Mouse (Mus musculus) heart, adult 2 months (tissue): ENCODE measurements around the gene Tmem30b. TPM values are rescaled to one million over a fixed set of nuclear protein-coding genes. Genes with fewer than 3 reads are reported as not detected.

ENCODE experiments used
- DNase-seq, 2 experiments: peaks; one replicate each; pipeline ENCODE4 v3.0.0; 2021
- H3K27ac ChIP-seq: fragments of 200-600 bp; 2 replicates; pipeline ENCODE4 v1.8.1; 2022
- H3K27me3 ChIP-seq: fragments of 200-500 bp; 2 replicates; pipeline ENCODE4 v1.6.1; 2012; ENCODE audit warnings: mild to moderate bottlenecking, low read length, inconsistent platforms, mixed read lengths; ENCODE audit not compliant: control insufficient read depth, insufficient read depth
- H3K36me3 ChIP-seq: fragments of 200-500 bp; 2 replicates; pipeline ENCODE4 v1.6.1; 2012; ENCODE audit warnings: low read length, inconsistent platforms; ENCODE audit not compliant: control insufficient read depth, insufficient read depth
- H3K4me1 ChIP-seq: fragments of 200-500 bp; 2 replicates; pipeline ENCODE4 v1.6.1; 2011; ENCODE audit warnings: low read length; ENCODE audit not compliant: control insufficient read depth, insufficient read depth
- H3K4me3 ChIP-seq: fragments of 200-600 bp; 2 replicates; pipeline ENCODE4 v1.8.1; 2022
- H3K79me2 ChIP-seq: fragments of 200-500 bp; replicated peaks from 2 replicates; pipeline ENCODE4 v1.6.1; 2012; ENCODE audit warnings: mild to moderate bottlenecking, inconsistent platforms, low read length, moderate library complexity, mixed read lengths; ENCODE audit not compliant: control insufficient read depth, insufficient read depth
- H3K9ac ChIP-seq: fragments of 200-500 bp; 2 replicates; pipeline ENCODE4 v1.6.1; 2012; ENCODE audit warnings: low read depth, mild to moderate bottlenecking, control low read depth, inconsistent platforms, low read length, mixed read lengths
- CTCF ChIP-seq: fragments of 200-600 bp; IDR thresholded peaks from 2 replicates; pipeline ENCODE4 v1.8.1; 2022; ENCODE audit warnings: antibody characterized with exemption, mild to moderate bottlenecking, moderate library complexity
- EP300 ChIP-seq: fragments of 200-500 bp; IDR thresholded peaks from 2 replicates; pipeline ENCODE4 v1.6.1; 2011; ENCODE audit warnings: low read depth, low read length, control low read depth; ENCODE audit not compliant: insufficient read depth
- POLR2A ChIP-seq: fragments of 200-500 bp; IDR thresholded peaks from 2 replicates; pipeline ENCODE4 v1.6.1; 2011; ENCODE audit warnings: mild to moderate bottlenecking, low read depth, low read length, control low read depth; ENCODE audit not compliant: insufficient read depth
- WGBS: fragments of 180-500 bp; shearing (Covaris S2); methylation state at CpG from one replicate; pipeline ENCODE4 v1.1.7; 2018; 5-methylcytosine and 5-hydroxymethylcytosine counted together
- intact Hi-C: fragments of 180-260 bp; cut with DNase I; formaldehyde crosslinking; loops from one replicate; pipeline ENCODE4 v1.15.1; 2025
- polyA plus RNA-seq: library from polyadenylated mRNA; depleted of rRNA; stranded (reverse); fragments of >200 nt; gene quantifications from 2 replicates; pipeline ENCODE4 v1.2.3, GENCODE M21; 2012; rRNA removed
- total RNA-seq, 2 experiments: library from RNA; stranded (reverse); gene quantifications; 2 replicates each; pipeline ENCODE4 v1.2.3; 2021

The Tmem30b gene
- total and polyA plus RNA-seq, 3 experiments = 0.18 to 0.64 (median 0.18) TPM

DNA sequence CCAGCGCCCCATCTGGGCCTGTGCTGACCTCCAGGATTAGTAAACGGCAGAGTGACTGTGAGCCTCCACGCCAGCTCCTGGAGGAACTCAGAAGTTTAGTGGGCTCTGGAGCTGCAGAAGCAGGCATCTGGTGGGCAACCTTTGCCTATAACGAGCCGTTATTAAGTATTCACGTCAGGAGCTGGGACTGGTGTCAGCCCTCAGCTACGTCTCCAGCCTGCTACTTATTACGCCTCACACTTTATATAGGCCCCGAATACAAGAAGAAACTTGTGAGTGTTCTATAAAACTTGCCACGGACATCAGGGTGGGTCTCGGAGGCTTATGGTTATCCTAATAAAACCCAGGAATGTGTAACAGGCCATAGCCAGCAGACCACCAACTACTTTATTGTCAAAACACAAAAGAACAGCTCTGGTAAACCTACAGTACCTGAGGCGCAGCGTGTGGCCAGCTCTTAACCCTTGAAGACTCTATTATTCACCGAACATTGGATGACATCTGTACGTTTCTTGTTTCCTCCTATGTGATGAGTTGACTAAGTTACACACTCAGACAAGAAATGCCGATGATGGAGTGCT, 34.6 kb downstream of the Tmem30b start:
- Histone ChIP-seq H3K27ac (no peak overlapping the region), H3K79me2 (no peaks in the 10 kb centered on the region), H3K36me3 (no peaks in the 10 kb centered on the region), H3K27me3 (no peaks in the 10 kb centered on the region), H3K4me3 (no peak overlapping the region), H3K9ac (no peak overlapping the region), H3K4me1 (no peaks in the 10 kb centered on the region)
- DNase-seq = no peak
- intact Hi-C loops = no loop called here
- TF ChIP-seq POLR2A (no peak), CTCF (no peak), EP300 (no peak)
- 92% methylated on average over 16 of the region's 16 CpGs for WGBS

DNA sequence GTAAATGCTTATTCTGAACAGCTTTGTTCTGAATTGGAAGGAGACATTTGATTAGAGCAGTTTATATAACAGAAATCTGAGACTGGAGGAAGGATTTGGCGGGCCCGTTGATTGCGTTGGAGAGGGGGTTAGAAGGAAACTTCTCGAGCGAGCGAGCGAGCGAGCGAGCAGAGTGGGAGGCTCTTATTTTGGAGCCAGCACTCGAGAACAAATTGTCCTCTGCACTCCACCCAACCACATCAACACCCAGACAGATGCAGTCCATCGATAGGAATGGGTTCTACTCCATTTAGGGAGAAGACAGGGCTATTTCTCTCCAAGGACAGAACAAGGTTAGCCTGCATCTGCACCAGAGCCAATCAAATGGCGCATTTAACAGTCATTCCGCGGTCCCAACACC, 39.1 kb downstream of the Tmem30b start:
- Histone ChIP-seq H3K4me1 (no peaks in the 10 kb centered on the region), H3K4me3 (no peak overlapping the region), H3K9ac (no peak overlapping the region), H3K79me2 (no peaks in the 10 kb centered on the region), H3K27me3 (no peaks in the 10 kb centered on the region), H3K27ac (no peak overlapping the region), H3K36me3 (no peaks in the 10 kb centered on the region)
- peak; percentile 19 to 22 for DNase-seq
- no peak for TF ChIP-seq POLR2A
- 0 out of 2 replicates have a peak, but pooled peaks have one; percentile 11 for TF ChIP-seq EP300
- no peak for TF ChIP-seq CTCF
- WGBS = 75% methylated on average over 14 of the region's 14 CpGs
- intact Hi-C loops = no loop called here

DNA sequence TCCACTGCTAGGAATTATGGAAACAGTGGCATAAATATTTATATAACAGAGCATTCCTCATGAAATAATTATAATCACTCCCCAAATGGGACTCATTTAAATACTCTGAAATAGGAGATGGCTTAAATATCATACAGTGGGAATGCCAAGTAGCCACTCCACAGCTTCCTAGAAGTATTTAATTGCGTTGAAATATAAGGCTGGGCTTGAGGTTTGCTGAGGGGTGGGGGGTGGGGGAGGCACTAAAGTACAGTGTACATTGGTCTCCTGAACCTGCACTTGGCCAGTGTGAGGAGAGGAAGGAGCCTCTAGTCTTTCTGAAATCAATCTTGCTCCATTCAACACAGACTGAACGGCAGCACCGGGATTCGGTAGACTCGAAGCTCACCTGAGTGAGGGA, 39.5 kb downstream of the Tmem30b start:
- TF ChIP-seq POLR2A = no peak
- TF ChIP-seq EP300 = no peak
- TF ChIP-seq CTCF = no peak
- intact Hi-C loops = no loop called here
- Histone ChIP-seq H3K4me3 (no peak overlapping the region), H3K27me3 (no peaks in the 10 kb centered on the region), H3K79me2 (no peaks in the 10 kb centered on the region), H3K27ac (no peak overlapping the region), H3K9ac (no peak overlapping the region), H3K4me1 (no peaks in the 10 kb centered on the region), H3K36me3 (no peaks in the 10 kb centered on the region)
- DNase-seq = no peak
- 89% methylated on average over 5 of the region's 5 CpGs for WGBS

DNA sequence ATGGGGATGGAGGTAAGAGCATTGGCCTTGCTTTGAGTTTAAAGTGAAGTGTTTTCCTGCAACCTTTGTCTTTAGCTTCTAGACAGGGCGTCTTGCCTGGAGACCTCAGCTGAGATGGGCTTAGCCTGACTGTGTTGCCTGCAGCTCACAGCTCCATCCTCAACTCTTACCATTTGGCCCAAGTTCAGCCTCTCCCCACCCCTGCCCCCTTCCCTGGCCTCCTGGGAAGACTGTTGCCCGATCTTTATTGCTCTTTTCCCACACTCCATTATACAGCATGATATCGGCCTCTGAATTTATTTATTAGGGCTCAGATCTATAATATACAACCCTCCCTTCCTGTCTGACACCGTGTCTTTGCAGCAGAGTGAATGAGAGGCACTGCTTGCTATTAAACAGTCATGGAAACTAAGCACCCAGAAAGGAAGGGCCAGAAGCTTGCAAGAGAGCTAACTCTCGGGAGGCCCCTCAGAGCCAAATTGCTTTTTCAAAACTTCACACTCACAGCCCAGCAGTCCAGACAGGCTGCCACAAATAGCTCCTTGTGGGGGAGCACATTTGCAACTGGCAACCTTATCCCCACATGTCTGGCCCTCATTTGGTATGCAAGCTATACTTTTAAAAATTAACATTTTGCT, 45.4 kb downstream of the Tmem30b start:
- no peak overlapping the region for H3K27ac ChIP-seq
- no peak for TF ChIP-seq CTCF
- no peak for TF ChIP-seq POLR2A
- no peak for TF ChIP-seq EP300

DNA sequence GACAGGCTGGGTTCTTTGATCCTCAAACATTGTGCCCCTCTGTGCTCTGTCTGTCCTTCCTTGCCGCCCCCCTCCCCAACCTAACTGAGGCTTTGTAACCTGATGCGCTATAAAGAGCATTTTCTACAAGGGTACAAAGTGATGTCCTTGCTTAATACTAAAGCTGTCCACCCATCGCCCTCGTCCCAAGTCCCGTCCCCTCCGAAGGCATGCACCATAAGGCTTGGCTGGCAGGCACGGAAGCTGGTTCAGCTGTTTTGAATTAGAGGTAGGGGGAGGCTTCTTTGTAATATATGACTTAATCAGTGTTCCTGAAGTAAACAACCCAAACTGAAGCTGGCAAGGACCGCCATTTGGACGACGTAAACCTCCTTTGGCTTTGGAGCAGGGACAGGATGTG, 51.0 kb downstream of the Tmem30b start:
- no peaks in the 10 kb centered on the region for H3K36me3 ChIP-seq
- DNase-seq = no peak
- intact Hi-C loops = no loop called here
- H3K4me3 ChIP-seq = no peak overlapping the region
- no peak for TF ChIP-seq EP300
- TF ChIP-seq CTCF = no peak
- 78% methylated on average over 10 of the region's 10 CpGs for WGBS
- no peaks in the 10 kb centered on the region for H3K27me3 ChIP-seq
- H3K4me1 ChIP-seq = no peaks in the 10 kb centered on the region
- no peak overlapping the region for H3K27ac ChIP-seq
- no peak overlapping the region for H3K9ac ChIP-seq
- H3K79me2 ChIP-seq = no peaks in the 10 kb centered on the region

More for the DNA sequence above, 45.4 kb downstream of the Tmem30b start:
- Histone ChIP-seq H3K79me2 (no peaks in the 10 kb centered on the region), H3K9ac (no peak overlapping the region), H3K36me3 (no peaks in the 10 kb centered on the region), H3K4me1 (no peaks in the 10 kb centered on the region), H3K27me3 (no peaks in the 10 kb centered on the region), H3K4me3 (no peak overlapping the region)
- DNase-seq = peak in 1 of 2 experiments; percentile 6
- 43% methylated on average over 5 of the region's 5 CpGs for WGBS
- intact Hi-C loops = no loop called here

- Histone ChIP-seq H3K9ac (no peak overlapping the region), H3K27me3 (no peaks in the 10 kb centered on the region), H3K36me3 (no peaks in the 10 kb centered on the region), H3K27ac (no peak overlapping the region), H3K4me3 (no peak overlapping the region), H3K79me2 (no peaks in the 10 kb centered on the region), H3K4me1 (no peaks in the 10 kb centered on the region)
- TF ChIP-seq EP300 = no peak
- no peak for TF ChIP-seq CTCF
- no peak for TF ChIP-seq POLR2A
- no peak for DNase-seq
- intact Hi-C loops = no loop called here
- WGBS = 87% methylated on average over 16 of the region's 16 CpGs
These were observed 52.2 kb downstream of the Tmem30b start for GRCm38 (mm10) chr12:73493929-73494530.

Other genes with a start within 250 kb of the Tmem30b start
- 10 to 100 TPM; 16.6 to 17.5 TPM for gene Prkch, start 38.4 kb upstream of the Tmem30b start, total RNA-seq
- gene Prkch, start 38.4 kb upstream of the Tmem30b start, polyA plus RNA-seq = 9.7 and 13.3 TPM in 2 replicates